Mouse (Mus musculus): ENCODE measurements around the gene Mettl4. TPM values are rescaled to one million over a fixed set of nuclear protein-coding genes. Genes with fewer than 3 reads are reported as not detected.

Mettl4 gene
- polyA plus RNA-seq, 1 experiment from 2014 or later, result 17.4 TPM

DNA sequence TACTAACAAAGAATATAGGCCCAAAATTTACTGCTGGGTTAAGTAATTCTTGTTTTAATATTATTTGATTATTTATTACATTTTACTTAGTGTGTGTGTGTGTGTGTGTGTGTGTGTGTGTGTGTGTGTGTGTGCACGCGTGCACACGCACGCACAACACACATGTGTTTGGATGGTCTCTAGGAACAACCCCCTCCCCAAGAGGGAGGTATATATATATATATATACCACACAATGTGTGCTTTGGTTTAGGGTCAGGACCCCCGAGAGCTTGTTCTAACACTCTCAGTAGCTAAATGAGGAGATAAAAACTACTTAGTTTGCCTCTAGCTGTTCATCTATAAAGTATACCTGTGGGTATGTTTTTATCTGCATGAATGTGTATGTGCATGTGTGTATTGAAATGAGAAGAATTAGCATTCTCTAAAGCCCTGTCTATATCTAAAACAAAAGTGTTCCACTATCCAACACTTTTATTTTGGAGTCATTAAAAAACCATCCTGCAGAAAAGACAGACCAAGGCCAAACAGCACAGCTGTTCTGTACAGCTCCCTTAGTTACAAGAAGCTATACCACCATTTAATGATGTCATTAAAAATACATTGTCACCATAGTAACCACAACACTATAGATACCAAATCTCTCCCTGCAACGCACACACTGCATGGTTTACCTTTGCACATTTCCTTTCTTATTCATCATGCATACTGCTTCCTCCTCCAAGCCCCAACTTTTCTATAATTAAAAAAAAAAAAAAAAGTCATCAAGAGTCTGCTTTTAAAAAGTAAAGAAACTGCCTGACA is 76.1 kb downstream of the Mettl4 start:
- Histone ChIP-seq H3K4me3 (no peak overlapping the region), H3K9ac (no peak overlapping the region), H3K27ac (replicated peaks) (no peak overlapping the region), H3K36me3 (no peaks in the 10 kb centered on the region), H3K9me3 (no peaks in the 10 kb centered on the region), H3K27me3 (no peaks in the 10 kb centered on the region), H3K4me2 (no peak overlapping the region), H3K4me1 (replicated peaks) (0 out of 2 replicates have a peak, but pooled peaks cover 3% of the 10 kb centered on the region)
- 81% methylated on average over 6 of the region's 6 CpGs for WGBS
- peak; percentile 89 for ATAC-seq (ENCODE audit: low FRiP score, low read depth)

All from hindbrain, embryonic 15.5 days (tissue).